Mouse (Mus musculus): ENCODE results near the gene Tomm40. TPM values are rescaled to one million over a fixed set of nuclear protein-coding genes. Genes with fewer than 3 reads are reported as not detected.

Tomm40 gene
- polyA plus RNA-seq, 1 experiment from 2014 or later = 128 TPM

GRCm38 (mm10) chr7:19667434-19667833, 47.8 kb downstream of the Tomm40 start:
- H3K4me1 ChIP-seq = peaks cover 33% of the 10 kb centered on the region
- H3K36me3 ChIP-seq = peaks cover 3% of the 10 kb centered on the region; the same call in 1 of the 2 replicates
- H3K9ac ChIP-seq = no peak overlapping the region
- no peak overlapping the region for H3K4me3 ChIP-seq
- H3K27me3 ChIP-seq (replicated peaks) = no peaks in the 10 kb centered on the region
- no peak overlapping the region for H3K4me2 ChIP-seq
- WGBS = 73% methylated on average over 2 of the region's 2 CpGs
- ATAC-seq (ENCODE audit: extremely low read depth, insufficient number of reproducible peaks, low FRiP score, low TSS enrichment) = no peak
- no peaks in the 10 kb centered on the region for H3K9me3 ChIP-seq
- H3K27ac ChIP-seq (replicated peaks) = no peak overlapping the region

GRCm38 (mm10) chr7:19666750-19667149, 48.5 kb downstream of the Tomm40 start:
- Histone ChIP-seq H3K36me3 (peaks cover 10% of the 10 kb centered on the region), H3K4me1 (peaks cover 40% of the 10 kb centered on the region), H3K27ac (replicated peaks) (no peak overlapping the region), H3K27me3 (replicated peaks) (no peaks in the 10 kb centered on the region), H3K4me3 (no peak overlapping the region), H3K4me2 (no peak overlapping the region), H3K9me3 (no peaks in the 10 kb centered on the region), H3K9ac (no peak overlapping the region)
- ATAC-seq (ENCODE audit: extremely low read depth, insufficient number of reproducible peaks, low FRiP score, low TSS enrichment) = no peak
- 57% methylated on average over 3 of the region's 3 CpGs for WGBS

- H3K4me3 ChIP-seq = peak within 1 kb of the TSS; percentile 100
- peak within 1 kb of the TSS; percentile 94 for H3K27ac ChIP-seq (replicated peaks)
- H3K27me3 ChIP-seq (replicated peaks) = no peaks in the 10 kb centered on the region
- peaks cover 40% of the 10 kb centered on the region for H3K4me1 ChIP-seq
- H3K9ac ChIP-seq = peak within 1 kb of the TSS; percentile 99
- no peaks in the 10 kb centered on the region for H3K9me3 ChIP-seq
- H3K4me2 ChIP-seq = peak within 1 kb of the TSS; percentile 85
- peak; percentile 84 for ATAC-seq (ENCODE audit: extremely low read depth, insufficient number of reproducible peaks, low FRiP score, low TSS enrichment)
- H3K36me3 ChIP-seq = peaks cover 22% of the 10 kb centered on the region
- under 1% methylated on average over 62 of the region's 63 CpGs for WGBS
Measured at GRCm38 (mm10) chr7:19664955-19665841, 50.0 kb downstream of the Tomm40 start, which contains the start of gene Clptm1. Clptm1 (minus strand) TSS chr7:19665033.

- H3K27me3 ChIP-seq (replicated peaks) = no peaks in the 10 kb centered on the region
- H3K36me3 ChIP-seq = peaks cover 28% of the 10 kb centered on the region
- H3K4me2 ChIP-seq = peak overlapping the region; percentile 85
- WGBS = under 1% methylated on average over 37 of the region's 37 CpGs
- H3K4me1 ChIP-seq = peaks cover 39% of the 10 kb centered on the region
- no peaks in the 10 kb centered on the region for H3K9me3 ChIP-seq
- peak; percentile 47 for ATAC-seq (ENCODE audit: extremely low read depth, insufficient number of reproducible peaks, low FRiP score, low TSS enrichment)
- H3K4me3 ChIP-seq = peak overlapping the region; percentile 100
- H3K9ac ChIP-seq = peak overlapping the region; percentile 99
- peak overlapping the region; percentile 94 for H3K27ac ChIP-seq (replicated peaks)
Measured at GRCm38 (mm10) chr7:19664455-19664954, 50.7 kb downstream of the Tomm40 start.

GRCm38 (mm10) chr7:19663940-19664339, 51.3 kb downstream of the Tomm40 start:
- Histone ChIP-seq H3K27ac (replicated peaks) (no peak overlapping the region), H3K9ac (peak overlapping the region; percentile 99), H3K4me1 (peaks cover 33% of the 10 kb centered on the region), H3K4me3 (peak overlapping the region; percentile 100), H3K4me2 (peak overlapping the region; percentile 85), H3K36me3 (peaks cover 34% of the 10 kb centered on the region), H3K27me3 (replicated peaks) (no peaks in the 10 kb centered on the region), H3K9me3 (no peaks in the 10 kb centered on the region)
- no peak for ATAC-seq (ENCODE audit: extremely low read depth, insufficient number of reproducible peaks, low FRiP score, low TSS enrichment)
- WGBS = 12% methylated on average over 8 of the region's 8 CpGs

GRCm38 (mm10) chr7:19652614-19653013, 62.6 kb downstream of the Tomm40 start:
- WGBS = 45% methylated on average over 2 of the region's 2 CpGs
- peaks cover 22% of the 10 kb centered on the region for H3K4me1 ChIP-seq
- no peak overlapping the region for H3K4me3 ChIP-seq
- H3K4me2 ChIP-seq = no peak overlapping the region
- no peaks in the 10 kb centered on the region for H3K9me3 ChIP-seq
- H3K36me3 ChIP-seq = peaks cover 84% of the 10 kb centered on the region
- ATAC-seq (ENCODE audit: extremely low read depth, insufficient number of reproducible peaks, low FRiP score, low TSS enrichment) = no peak
- 0 out of 2 replicates have a peak overlapping the region, but pooled peaks have one; percentile 43 for H3K27ac ChIP-seq (replicated peaks)
- no peaks in the 10 kb centered on the region for H3K27me3 ChIP-seq (replicated peaks)
- H3K9ac ChIP-seq = no peak overlapping the region

Other genes starting within 250 kb of the Tomm40 start
- 1.5 TPM in 2 replicates for gene Bloc1s3, start 207.1 kb downstream of the Tomm40 start, polyA plus RNA-seq (2015; fragmentation: Nextera tagmentation; extraction: Ambion mirVana)
- 71.4 and 77.4 TPM in 2 replicates for gene Trappc6a, start 207.0 kb downstream of the Tomm40 start, polyA plus RNA-seq (2015; fragmentation: Nextera tagmentation; extraction: Ambion mirVana)
- gene Nkpd1, start 197.6 kb downstream of the Tomm40 start, polyA plus RNA-seq (2015; fragmentation: Nextera tagmentation; extraction: Ambion mirVana) = 0.06 TPM in 1 of 2 replicates, not detected in the other
- 15.0 and 17.2 TPM in 2 replicates for gene Ppp1r37, start 152.4 kb downstream of the Tomm40 start, polyA plus RNA-seq (2015; fragmentation: Nextera tagmentation; extraction: Ambion mirVana)
- gene Zfp296, start 138.2 kb downstream of the Tomm40 start, polyA plus RNA-seq (2015; fragmentation: Nextera tagmentation; extraction: Ambion mirVana) = 0.12 and 0.32 TPM in 2 replicates
- 114 and 134 TPM in 2 replicates for gene Gemin7, start 137.8 kb downstream of the Tomm40 start, polyA plus RNA-seq (2015; fragmentation: Nextera tagmentation; extraction: Ambion mirVana)
- gene Clasrp, start 111.0 kb downstream of the Tomm40 start, polyA plus RNA-seq (2015; fragmentation: Nextera tagmentation; extraction: Ambion mirVana) = 30.8 and 31.8 TPM in 2 replicates
- 5.6 and 6.2 TPM in 2 replicates for gene Relb, start 86.0 kb downstream of the Tomm40 start, polyA plus RNA-seq (2015; fragmentation: Nextera tagmentation; extraction: Ambion mirVana)
- gene Clptm1, start 50.4 kb downstream of the Tomm40 start, polyA plus RNA-seq (2015; fragmentation: Nextera tagmentation; extraction: Ambion mirVana) = 74.5 and 74.6 TPM in 2 replicates
- 3.6 and 22.3 TPM in 2 replicates for gene Apoc2, start 37.5 kb downstream of the Tomm40 start, polyA plus RNA-seq (2015; fragmentation: Nextera tagmentation; extraction: Ambion mirVana)
- gene Gm44805, start 34.0 kb downstream of the Tomm40 start, polyA plus RNA-seq (2015; fragmentation: Nextera tagmentation; extraction: Ambion mirVana) = 2.9 TPM in 1 of 2 replicates, not detected in the other
- gene Apoc4, start 34.0 kb downstream of the Tomm40 start, polyA plus RNA-seq (2015; fragmentation: Nextera tagmentation; extraction: Ambion mirVana) = 0.84 and 3.7 TPM in 2 replicates
- gene Apoc1, start 22.8 kb downstream of the Tomm40 start, polyA plus RNA-seq (2015; fragmentation: Nextera tagmentation; extraction: Ambion mirVana) = 8.8 and 13.9 TPM in 2 replicates
- gene Apoe, start 16.2 kb downstream of the Tomm40 start, polyA plus RNA-seq (2015; fragmentation: Nextera tagmentation; extraction: Ambion mirVana) = 480 and 561 TPM in 2 replicates
- 89.3 and 89.4 TPM in 2 replicates for gene Nectin2, start 35.0 kb upstream of the Tomm40 start, polyA plus RNA-seq (2015; fragmentation: Nextera tagmentation; extraction: Ambion mirVana)
- 223 and 250 TPM in 2 replicates for gene Bcam, start 55.6 kb upstream of the Tomm40 start, polyA plus RNA-seq (2015; fragmentation: Nextera tagmentation; extraction: Ambion mirVana)
- 0.59 and 0.68 TPM in 2 replicates for gene Cblc, start 81.4 kb upstream of the Tomm40 start, polyA plus RNA-seq (2015; fragmentation: Nextera tagmentation; extraction: Ambion mirVana)
- gene Bcl3, start 107.3 kb upstream of the Tomm40 start, polyA plus RNA-seq (2015; fragmentation: Nextera tagmentation; extraction: Ambion mirVana) = 1.5 and 1.9 TPM in 2 replicates
- not detected in 2 replicates for gene Gm19345, start 136.6 kb upstream of the Tomm40 start, polyA plus RNA-seq (2015; fragmentation: Nextera tagmentation; extraction: Ambion mirVana)
- 0.13 TPM in 1 of 2 replicates, not detected in the other for gene Ceacam16, start 145.9 kb upstream of the Tomm40 start, polyA plus RNA-seq (2015; fragmentation: Nextera tagmentation; extraction: Ambion mirVana)
- not detected in 2 replicates for gene Ceacam19, start 172.5 kb upstream of the Tomm40 start, polyA plus RNA-seq (2015; fragmentation: Nextera tagmentation; extraction: Ambion mirVana)
- 15.7 TPM in 2 replicates for gene Pvr, start 205.7 kb upstream of the Tomm40 start, polyA plus RNA-seq (2015; fragmentation: Nextera tagmentation; extraction: Ambion mirVana)
- 1.2 and 1.6 TPM in 2 replicates for gene Igsf23, start 235.3 kb upstream of the Tomm40 start, polyA plus RNA-seq (2015; fragmentation: Nextera tagmentation; extraction: Ambion mirVana)
- gene Ceacam20, start 250.0 kb upstream of the Tomm40 start, polyA plus RNA-seq (2015; fragmentation: Nextera tagmentation; extraction: Ambion mirVana) = not detected in 2 replicates

Measured in heart, embryonic 13.5 days (tissue).